In the genomic region with DNA sequence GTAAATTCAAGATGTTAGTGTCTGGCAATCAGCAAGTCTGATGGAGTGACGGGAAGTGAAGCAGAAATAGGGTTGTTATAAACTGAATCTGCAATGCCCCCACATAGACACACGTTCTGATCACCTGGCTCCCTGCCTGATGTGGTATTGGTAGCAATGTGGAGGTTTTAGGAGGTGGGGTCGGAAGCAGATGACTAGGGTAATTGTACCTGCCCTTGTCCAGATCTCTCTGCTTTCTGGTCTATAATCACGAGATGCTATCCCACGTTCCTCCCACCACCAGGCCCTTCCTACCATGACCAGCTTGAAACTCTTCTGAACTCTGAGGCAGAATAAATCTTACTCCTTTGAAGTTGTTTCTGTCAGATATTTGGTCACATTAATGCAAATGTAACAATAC, we compare ENCODE assay signal across 16 mouse cellular contexts. TPM values are rescaled to one million over a fixed set of nuclear protein-coding genes. Genes with fewer than 3 reads are reported as not detected.
A peak's percentile ranks its signal among the peaks of the same experiment; 100 is the strongest.
DNase-seq lines count a peak whose midpoint lies in the region; ATAC-seq and TF ChIP-seq lines count a peak whose summit lies in the region.
"Had no signal": no experiment of that assay in that cellular context is flagged by ENCODE, and none has a peak within 500 bp of the region (broad histone marks: within the 10 kb centered on the region; RNA-seq: fewer than 3 reads in every experiment).

No protein-coding gene starts in this region.

- H3K4me1 ChIP-seq in hindbrain, embryonic 10.5 days (replicated peaks), result peaks cover 14% of the 10 kb centered on the region; the same call in 1 of the 2 replicates
- H3K4me1 ChIP-seq in hindbrain, embryonic 11.5 days (replicated peaks; ENCODE audit: control insufficient read depth, insufficient read depth, low read length), result no peaks in the 10 kb centered on the region
- no peaks in the 10 kb centered on the region for H3K4me1 ChIP-seq in spleen, adult 2 months (ENCODE audit: control insufficient read depth, insufficient read depth, insufficient read length)
- peaks cover 26% of the 10 kb centered on the region for H3K4me1 ChIP-seq in limb, embryonic 10.5 days
- peaks cover 8% of the 10 kb centered on the region; the same call in 1 of the 2 replicates for H3K4me1 ChIP-seq in stomach, postnatal 0 days (replicated peaks; ENCODE audit: control insufficient read depth, insufficient read depth)
- H3K4me1 ChIP-seq: hindbrain, embryonic 13.5 days; neural tube, embryonic 13.5 days had no signal

- no peak overlapping the region for H3K9ac ChIP-seq in hindbrain, embryonic 11.5 days (ENCODE audit: low read depth, low read length)
- no peak overlapping the region for H3K9ac ChIP-seq in stomach, postnatal 0 days (ENCODE audit: low read length)
- H3K9ac ChIP-seq: hindbrain, embryonic 13.5 days; neural tube, embryonic 13.5 days had no signal

- no peaks in the 10 kb centered on the region for H3K27me3 ChIP-seq in hindbrain, embryonic 10.5 days (ENCODE audit: insufficient read depth, poor library complexity, severe bottlenecking)
- H3K27me3 ChIP-seq in hindbrain, embryonic 11.5 days (ENCODE audit: control insufficient read depth, insufficient read depth, low read length), result no peaks in the 10 kb centered on the region
- no peaks in the 10 kb centered on the region for H3K27me3 ChIP-seq in spleen, adult 2 months (ENCODE audit: control insufficient read depth, insufficient read depth, low read length)
- H3K27me3 ChIP-seq in limb, embryonic 10.5 days (ENCODE audit: low read depth, poor library complexity, severe bottlenecking), result no peaks in the 10 kb centered on the region
- H3K27me3 ChIP-seq in stomach, postnatal 0 days (ENCODE audit: control insufficient read depth, insufficient read depth, low read length), result no peaks in the 10 kb centered on the region
- H3K27me3 ChIP-seq: CH12.LX; hindbrain, embryonic 13.5 days; neural tube, embryonic 13.5 days had no signal

- no peaks in the 10 kb centered on the region for H3K9me3 ChIP-seq in hindbrain, embryonic 10.5 days
- H3K9me3 ChIP-seq in hindbrain, embryonic 11.5 days (ENCODE audit: control insufficient read depth, low read length), result no peaks in the 10 kb centered on the region
- no peaks in the 10 kb centered on the region for H3K9me3 ChIP-seq in limb, embryonic 10.5 days (replicated peaks)
- H3K9me3 ChIP-seq in stomach, postnatal 0 days (ENCODE audit: control insufficient read depth, low read length), result no peaks in the 10 kb centered on the region
- H3K9me3 ChIP-seq: hindbrain, embryonic 13.5 days; midbrain, embryonic 10.5 days; neural tube, embryonic 13.5 days had no signal

- H3K4me2 ChIP-seq in hindbrain, embryonic 11.5 days (replicated peaks; ENCODE audit: low read depth, low read length), result no peak overlapping the region
- H3K4me2 ChIP-seq in stomach, postnatal 0 days (replicated peaks; ENCODE audit: low read depth), result no peak overlapping the region
- H3K4me2 ChIP-seq: hindbrain, embryonic 13.5 days; neural tube, embryonic 13.5 days had no signal

- TF ChIP-seq POLR2A in spleen, adult 2 months (IDR thresholded peaks at IDR 0.05; ENCODE audit: low read depth, low read length), result no peak

- 84% methylated on average over 5 of the region's 5 CpGs for WGBS in hindbrain, embryonic 10.5 days
- WGBS in hindbrain, embryonic 11.5 days, result 83% methylated on average over 5 of the region's 5 CpGs
- WGBS in spleen, adult 2 months, result 91% methylated on average over 5 of the region's 5 CpGs
- 72% methylated on average over 5 of the region's 5 CpGs for WGBS in limb, embryonic 10.5 days
- WGBS in stomach, postnatal 0 days, result 81% methylated on average over 5 of the region's 5 CpGs

- H3K27ac ChIP-seq in hindbrain, embryonic 10.5 days, result peak overlapping the region; percentile 35; the same call in 1 of the 2 replicates
- no peak overlapping the region for H3K27ac ChIP-seq in hindbrain, embryonic 11.5 days (ENCODE audit: low read depth, low read length)
- H3K27ac ChIP-seq in spleen, adult 2 months (ENCODE audit: insufficient read depth, low read length), result 0 out of 2 replicates have a peak overlapping the region, but pooled peaks have one; percentile 67
- peak overlapping the region; percentile 89 for H3K27ac ChIP-seq in limb, embryonic 10.5 days
- H3K27ac ChIP-seq in stomach, postnatal 0 days (replicated peaks), result peak overlapping the region; percentile 36; the same call in 1 of the 2 replicates
- H3K27ac ChIP-seq: hindbrain, embryonic 13.5 days; layer of hippocampus, adult 2 months; midbrain, embryonic 10.5 days; neural tube, embryonic 13.5 days had no signal

- no peak overlapping the region for H3K4me3 ChIP-seq in hindbrain, embryonic 10.5 days
- H3K4me3 ChIP-seq in hindbrain, embryonic 11.5 days (ENCODE audit: low read depth, low read length), result no peak overlapping the region
- no peak overlapping the region for H3K4me3 ChIP-seq in spleen, adult 2 months (ENCODE audit: extremely low read depth, insufficient read depth, insufficient read length)
- no peak overlapping the region for H3K4me3 ChIP-seq in limb, embryonic 10.5 days
- H3K4me3 ChIP-seq in stomach, postnatal 0 days (ENCODE audit: low read depth, low read length), result no peak overlapping the region
- H3K4me3 ChIP-seq: hindbrain, embryonic 13.5 days; layer of hippocampus, adult 2 months; midbrain, embryonic 10.5 days; neural tube, embryonic 13.5 days had no signal

- ATAC-seq in hindbrain, embryonic 11.5 days (ENCODE audit: low FRiP score), result no peak
- ATAC-seq in stomach, postnatal 0 days (ENCODE audit: low FRiP score, low TSS enrichment), result no peak

- DNase-seq in hindbrain, embryonic 10.5 days (ENCODE audit: low spot score), result no peak
- no peak for DNase-seq in hindbrain, embryonic 11.5 days (ENCODE audit: low spot score)
- DNase-seq in spleen, adult 2 months (ENCODE audit: low read depth in 1 of 2, low spot score in 2 of 2), result no peak
- DNase-seq in spleen, postnatal 14 days (ENCODE audit: low spot score in 2 of 2), result no peak
- no peak for DNase-seq in limb, embryonic 10.5 days (ENCODE audit: low spot score)
- DNase-seq in stomach, postnatal 0 days (ENCODE audit: low spot score), result no peak
- DNase-seq in adrenal gland, adult 18-20 months (ENCODE audit: low spot score in 2 of 2), result no peak
- no peak for DNase-seq in yolk sac, embryonic 10.5 days (ENCODE audit: low spot score)
- DNase-seq: cerebellum, adult 9-10 months; left cerebral cortex, postnatal 4 days; right cerebral cortex, postnatal 25 days had no signal

- TF ChIP-seq EP300 in stomach, postnatal 0 days (optimal IDR thresholded peaks at IDR 0.05), result no peak

- no peak for TF ChIP-seq CTCF in spleen, adult 2 months (IDR thresholded peaks at IDR 0.05; ENCODE audit: extremely low read depth, insufficient read depth, insufficient read length, insufficient replicate concordance)
- TF ChIP-seq CTCF in stomach, postnatal 0 days (IDR thresholded peaks at IDR 0.05; ENCODE audit: low read depth), result no peak

- no peaks in the 10 kb centered on the region for H3K36me3 ChIP-seq in hindbrain, embryonic 10.5 days
- H3K36me3 ChIP-seq in hindbrain, embryonic 11.5 days (ENCODE audit: control insufficient read depth, insufficient read depth, low read length), result no peaks in the 10 kb centered on the region
- H3K36me3 ChIP-seq in spleen, adult 2 months (ENCODE audit: control insufficient read depth, insufficient read depth, low read length), result no peaks in the 10 kb centered on the region
- no peaks in the 10 kb centered on the region for H3K36me3 ChIP-seq in limb, embryonic 10.5 days
- H3K36me3 ChIP-seq in stomach, postnatal 0 days (ENCODE audit: control insufficient read depth, insufficient read depth, low read length), result no peaks in the 10 kb centered on the region
- H3K36me3 ChIP-seq: hindbrain, embryonic 13.5 days; midbrain, embryonic 10.5 days; neural tube, embryonic 13.5 days had no signal

RNA-seq across cellular contexts. Expression of a gene that starts 45.4 kb away (rescaled TPM):
- 0.33 and 0.98 TPM in 2 replicates for polyA plus RNA-seq in hindbrain, embryonic 10.5 days (2016; fragmentation: Nextera tagmentation; extraction: Ambion mirVana)
- 0.86 and 1.6 TPM in 2 replicates for polyA plus RNA-seq in hindbrain, embryonic 11.5 days (2014; fragmentation: Nextera tagmentation; extraction: Ambion mirVana)
- 0.08 and 0.29 TPM in 2 replicates for polyA plus RNA-seq in spleen, adult 2 months (2012; rRNA removed)
- 0.23 and 0.53 TPM in 2 replicates for polyA plus RNA-seq in limb, embryonic 10.5 days (2016; fragmentation: Nextera tagmentation; extraction: Ambion mirVana)
- 42.7 and 44.8 TPM in 2 replicates for polyA plus RNA-seq in stomach, postnatal 0 days (2015; fragmentation: Nextera tagmentation; extraction: Ambion mirVana)
- total RNA-seq in adrenal gland, adult 18-20 months (2021), result 10 to 100 TPM; 20.3 to 24.1 TPM
- total RNA-seq: CH12.LX; layer of hippocampus, adult 2 months had no signal

Comparison
In these comparisons a context has a peak if more than half of its experiments do, and no peak if none do; other contexts are left out.
1. RNA of a gene that starts 45.4 kb away (polyA plus RNA-seq): 42.7 to 44.8 TPM in stomach, postnatal 0 days; 0.86 to 1.6 TPM in hindbrain, embryonic 11.5 days, 0.23 to 0.53 TPM in limb, embryonic 10.5 days, 0.33 to 0.98 TPM in hindbrain, embryonic 10.5 days and 0.08 to 0.29 TPM in spleen, adult 2 months; every median in the first group is over 10 times any median in the second.